Comparison of ENCODE assay signal across 25 mouse cellular contexts in the genomic region with DNA sequence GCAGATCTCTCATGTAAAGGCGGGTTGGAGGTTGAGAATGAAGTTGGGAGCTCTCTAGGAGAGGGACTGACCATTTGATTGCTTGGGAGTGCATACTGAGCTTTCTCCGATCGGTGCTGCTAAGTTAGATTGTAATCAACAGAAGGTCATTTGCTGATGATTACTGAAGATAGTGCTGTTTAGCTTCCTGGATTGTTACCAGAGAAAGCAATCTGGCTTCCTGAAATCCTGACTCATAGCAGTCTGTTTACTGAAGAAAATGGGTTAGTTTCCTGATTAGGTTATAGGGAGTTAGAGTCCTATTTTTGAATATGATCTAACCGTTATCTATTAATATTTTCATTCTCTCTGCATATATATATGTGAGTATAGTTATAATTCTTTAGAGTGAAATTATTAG. TPM values are rescaled to one million over a fixed set of nuclear protein-coding genes. Genes with fewer than 3 reads are reported as not detected.
DNase-seq lines count a peak whose midpoint lies in the region; TF ChIP-seq lines count a peak whose summit lies in the region.
"Had no signal": no experiment of that assay in that cellular context is flagged by ENCODE, and none has a peak within 500 bp of the region (broad histone marks: within the 10 kb centered on the region; RNA-seq: fewer than 3 reads in every experiment).

No protein-coding gene starts in this region.

- H3K27me3 ChIP-seq in cerebellum, adult 2 months (ENCODE audit: control insufficient read depth, insufficient read depth, low read length): no peaks in the 10 kb centered on the region
- H3K27me3 ChIP-seq: embryonic facial prominence, embryonic 13.5 days; heart, embryonic 12.5 days; hindbrain, embryonic 13.5 days; midbrain, embryonic 12.5 days; neural tube, embryonic 13.5 days had no signal

- TF ChIP-seq CTCF in cerebellum, adult 2 months (IDR thresholded peaks at IDR 0.05; ENCODE audit: borderline replicate concordance, insufficient read depth, low read depth, low read length): no peak

- TF ChIP-seq POLR2A in cerebellum, adult 2 months (IDR thresholded peaks at IDR 0.05; ENCODE audit: borderline replicate concordance, insufficient read depth, low read length): no peak

- peak; percentile 11 to 65 for DNase-seq in cerebellum, adult 2 months
- no peak for DNase-seq in cerebellum, postnatal 4 days (ENCODE audit: low spot score in 2 of 2)
- DNase-seq in layer of hippocampus, adult 11-12 months (ENCODE audit: low spot score): peak; percentile 29
- no peak for DNase-seq in layer of hippocampus, postnatal 25 days (ENCODE audit: extremely low spot score in 1 of 2, low spot score in 1 of 2)
- DNase-seq in layer of hippocampus, adult 18-20 months (ENCODE audit: low spot score in 2 of 2): peak; percentile 45 to 79
- no peak for DNase-seq in kidney, adult 18-20 months
- DNase-seq in gastrocnemius, adult 18-20 months (ENCODE audit: low spot score): no peak
- DNase-seq: adrenal gland, adult 8-10 months; gastrocnemius, postnatal 36 days; heart, adult 18-20 months; heart, postnatal 4 days; kidney, adult 9 months; kidney, postnatal 10 days; liver; lung, embryonic 14.5 days; thymus, postnatal 4 days had no signal

- H3K27ac ChIP-seq in cerebellum, adult 2 months (ENCODE audit: insufficient read depth, low read length): no peak overlapping the region
- H3K27ac ChIP-seq: embryonic facial prominence, embryonic 13.5 days; forebrain, embryonic 10.5 days; hindbrain, embryonic 13.5 days; liver, embryonic 14.5 days; midbrain, embryonic 12.5 days; neural tube, embryonic 13.5 days had no signal

- WGBS in cerebellum, adult 2 months: 15% methylated on average over 4 of the region's 4 CpGs

- H3K4me1 ChIP-seq in cerebellum, adult 2 months (ENCODE audit: control insufficient read depth, insufficient read depth, low read length): peaks cover 2% of the 10 kb centered on the region; the same call in 1 of the 2 replicates
- H3K4me1 ChIP-seq: embryonic facial prominence, embryonic 13.5 days; heart, embryonic 12.5 days; megakaryocyte, embryonic 14.5 days had no signal

- H3K4me3 ChIP-seq in cerebellum, adult 2 months (replicated peaks; ENCODE audit: insufficient read depth, low read depth, low read length): no peak overlapping the region
- H3K4me3 ChIP-seq: embryonic facial prominence, embryonic 13.5 days; forebrain, embryonic 10.5 days; heart, embryonic 12.5 days; hindbrain, embryonic 13.5 days; megakaryocyte, embryonic 14.5 days; midbrain, embryonic 12.5 days; neural tube, embryonic 13.5 days had no signal

RNA-seq across cellular contexts. Expression of a gene that starts 36.7 kb away (rescaled TPM):
- polyA plus RNA-seq in cerebellum, adult 2 months (2012; rRNA removed): 208 and 227 TPM in 2 replicates
- 100 to 1,000 TPM; 317 to 338 TPM for total RNA-seq in layer of hippocampus, postnatal 25 days (2021)
- 100 to 1,000 TPM; 284 to 288 TPM for total RNA-seq in layer of hippocampus, adult 18-20 months (2021)
- 100 to 1,000 TPM in 1 of 2 experiments, 10 to 100 TPM in 1; 98.9 to 126 TPM for total RNA-seq in gastrocnemius, adult 18-20 months (2021)
- polyA plus RNA-seq: G1E had no signal

Comparison
In these comparisons a context has a peak if more than half of its experiments do, and no peak if none do; other contexts are left out.
1. DNase-seq: peak in cerebellum, adult 2 months (2 of 2), layer of hippocampus, adult 11-12 months (single experiment) and layer of hippocampus, adult 18-20 months (2 of 2); none in cerebellum, postnatal 4 days (0 of 2), layer of hippocampus, postnatal 25 days (0 of 2), kidney, adult 18-20 months (single experiment) and gastrocnemius, adult 18-20 months (single experiment).